Mouse (Mus musculus) hindbrain, embryonic 10.5 days (tissue): ENCODE measurements around the gene Esp31. TPM values are rescaled to one million over a fixed set of nuclear protein-coding genes. Genes with fewer than 3 reads are reported as not detected.

Experiments used
- DNase-seq: peaks from one replicate; pipeline ENCODE4 v3.0.0-alpha.2; 2017; ENCODE audit warnings: low spot score
- H3K27ac ChIP-seq: fragments of 300-500 bp; sonication (generic); 2 replicates; pipeline ENCODE4 v1.5.1; 2016; ENCODE audit warnings: mild to moderate bottlenecking, moderate library complexity
- H3K27me3 ChIP-seq: fragments of 300-500 bp; sonication (generic); 2 replicates; pipeline ENCODE4 v1.6.1; 2016; ENCODE audit warnings: mild to moderate bottlenecking; ENCODE audit not compliant: poor library complexity, insufficient read depth, severe bottlenecking
- H3K36me3 ChIP-seq: fragments of 300-500 bp; sonication (generic); 2 replicates; pipeline ENCODE4 v1.6.1; 2016; ENCODE audit warnings: mild to moderate bottlenecking, moderate library complexity
- H3K4me1 ChIP-seq: fragments of 300-500 bp; sonication (generic); replicated peaks from 2 replicates; pipeline ENCODE4 v1.6.1; 2016; ENCODE audit warnings: mild to moderate bottlenecking
- H3K4me3 ChIP-seq: fragments of 300-500 bp; sonication (generic); 2 replicates; pipeline ENCODE4 v1.5.1; 2016; ENCODE audit warnings: mild to moderate bottlenecking, moderate library complexity
- H3K9me3 ChIP-seq: fragments of 300-500 bp; sonication (generic); 2 replicates; pipeline ENCODE4 v1.6.1; 2016; ENCODE audit warnings: mild to moderate bottlenecking, moderate library complexity
- whole genome bisulfite sequencing: fragments of 180-500 bp; shearing (Covaris S2); methylation state at CpG from one replicate; pipeline ENCODE4 v1.1.7; 2016; 5-methylcytosine and 5-hydroxymethylcytosine counted together
- polyA plus RNA-seq: library from polyadenylated mRNA; unstranded; fragments of >200 nt; fragmentation: Nextera tagmentation; extraction: Ambion mirVana; gene quantifications from 2 replicates; pipeline ENCODE4 v1.2.1, GENCODE M21; 2016

Gene Esp31
- not detected in 2 replicates for polyA plus RNA-seq

DNA sequence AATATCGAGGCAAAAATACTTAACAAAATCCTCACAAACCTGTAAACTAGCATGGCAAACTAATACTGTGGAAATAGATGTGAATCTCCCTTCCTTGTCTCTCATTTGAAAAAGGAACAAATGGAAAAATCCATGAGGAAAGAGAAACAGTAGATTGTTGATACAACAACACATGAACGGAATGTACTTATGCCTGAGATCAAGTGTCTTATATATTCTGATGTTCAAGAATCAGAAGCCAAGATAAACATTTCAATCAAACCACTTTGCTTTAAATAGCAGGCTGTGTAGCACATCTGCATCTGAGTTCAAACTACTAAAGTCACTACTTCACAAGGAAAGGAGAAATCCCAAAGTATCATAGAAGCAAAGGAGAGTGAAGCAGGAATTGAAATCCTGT, at the start of gene Esp31:
TSS of gene Esp31 (plus strand) at position 301 of the 400 bp plus-strand sequence.
- Histone ChIP-seq H3K27ac (no peak within 1 kb of the TSS), H3K27me3 (no peaks in the 10 kb centered on the region), H3K9me3 (peaks cover 32% of the 10 kb centered on the region), H3K4me1 (no peaks in the 10 kb centered on the region), H3K36me3 (no peaks in the 10 kb centered on the region), H3K4me3 (no peak within 1 kb of the TSS)
- DNase-seq = no peak
- WGBS = 83% methylated on average over 2 of the region's 2 CpGs

Other genes with a start within 250 kb of the Esp31 start
- gene Esp36, start 219.3 kb upstream of the Esp31 start, polyA plus RNA-seq = not detected in 2 replicates
- not detected in 2 replicates for gene Esp34, start 85.3 kb upstream of the Esp31 start, polyA plus RNA-seq